Mouse (Mus musculus): ENCODE data around the gene Gm9821. TPM values are rescaled to one million over a fixed set of nuclear protein-coding genes. Genes with fewer than 3 reads are reported as not detected.

The Gm9821 gene
- total RNA-seq (2021): not detected
- long read RNA-seq, experiment 1: 0 reads
- long read RNA-seq, experiment 2: 0 reads

DNA sequence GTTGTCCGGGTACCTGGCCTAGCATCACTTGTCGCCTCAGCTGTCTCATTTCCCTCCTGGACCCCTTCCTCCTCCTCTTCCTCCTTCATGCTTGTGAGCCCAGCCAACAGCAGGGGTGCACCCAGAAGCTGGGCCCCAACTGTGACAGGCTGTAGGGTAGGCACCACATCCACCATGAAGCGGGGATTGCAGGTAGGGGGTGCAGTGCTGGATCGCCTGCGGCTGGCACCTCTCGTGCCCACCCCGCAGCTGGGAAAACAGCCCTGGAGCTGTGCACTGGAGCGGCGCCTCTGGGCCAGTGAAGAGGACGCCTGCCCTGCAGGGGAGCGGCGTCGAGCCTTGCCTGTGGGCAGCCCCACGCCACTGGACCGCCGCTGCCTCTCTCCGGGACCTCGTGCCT lies at the start of gene Gm9821:
Gene Gm9821 (plus strand): TSS at position 221 of the 400 bp plus-strand sequence.
- no peak for DNase-seq

DNA sequence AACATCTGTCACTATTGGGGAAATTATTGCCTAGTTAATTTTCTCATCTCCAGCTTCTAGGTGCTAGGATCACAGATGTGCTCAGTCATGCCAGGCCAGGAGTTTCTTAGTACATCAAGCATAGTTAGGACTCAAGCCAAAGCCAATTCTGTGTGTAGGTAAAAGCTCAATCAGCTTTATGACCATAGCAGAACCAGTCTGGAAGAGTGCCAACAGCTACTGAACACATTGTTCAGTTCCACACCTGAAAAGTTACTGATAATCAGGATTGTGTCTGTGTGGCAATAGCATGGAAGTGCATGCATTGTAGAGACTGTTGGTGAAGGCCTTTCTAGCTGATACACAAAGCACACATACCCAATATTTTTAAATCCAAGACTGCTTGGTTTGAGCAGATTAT lies 47.5 kb upstream of the Gm9821 start:
- no peak for DNase-seq

DNA sequence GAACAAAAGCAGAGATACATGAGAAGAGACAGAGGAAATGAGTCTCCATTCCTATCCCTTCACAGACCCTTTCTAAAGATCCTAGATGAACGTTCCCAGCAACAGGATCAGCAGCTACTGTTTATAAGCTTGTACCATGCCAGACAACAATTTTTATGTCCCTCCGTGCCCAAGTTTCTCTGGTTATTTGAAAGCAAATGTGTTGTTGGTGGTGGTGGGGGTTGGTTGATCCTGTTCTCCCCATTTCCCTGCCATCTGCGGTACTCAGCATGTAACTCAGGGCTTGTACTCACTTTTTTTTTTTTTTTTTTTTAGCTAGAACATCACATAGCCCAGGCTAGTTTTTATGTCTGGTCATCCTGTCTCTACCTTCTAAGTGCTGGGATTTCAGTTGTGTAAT lies 46.4 kb upstream of the Gm9821 start:
- no peak for DNase-seq

DNA sequence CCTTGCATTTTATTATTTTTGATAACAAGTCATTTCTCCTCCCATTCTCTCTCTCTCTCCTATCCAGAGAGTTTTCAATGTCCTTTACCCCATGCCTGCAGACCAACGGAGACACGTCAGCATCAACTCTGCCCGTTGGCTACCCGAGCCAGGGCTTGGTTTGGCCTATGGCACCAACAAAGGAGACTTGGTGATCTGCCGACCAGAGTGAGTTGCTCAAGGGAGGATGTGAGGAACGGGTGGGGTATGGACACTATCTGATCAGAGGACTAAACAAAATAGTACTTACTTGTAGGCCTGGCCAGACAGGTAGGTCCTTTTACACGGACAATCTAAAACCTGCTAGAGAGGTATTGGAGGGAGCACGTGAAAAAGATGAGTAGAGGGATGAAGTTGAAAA lies 45.1 kb upstream of the Gm9821 start:
- DNase-seq: no peak

DNA sequence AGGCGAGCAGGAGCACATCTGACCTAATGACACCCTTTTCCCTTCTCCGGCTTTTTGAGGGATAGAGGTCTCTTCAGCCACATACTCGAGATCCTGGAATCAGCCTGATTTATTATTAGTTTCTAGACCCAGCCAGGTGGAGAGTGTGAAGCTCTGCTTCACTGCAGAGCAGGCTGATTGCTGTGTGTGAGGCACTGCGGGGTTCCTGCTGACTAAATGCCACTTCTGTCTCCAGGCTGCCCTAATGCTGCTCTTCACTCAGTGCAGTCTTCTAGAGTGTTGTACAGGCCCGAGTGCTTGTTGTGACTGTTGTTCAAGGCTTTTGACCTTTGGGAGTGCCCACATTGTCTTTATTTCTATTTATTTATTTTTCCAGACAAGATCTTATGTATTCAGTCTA lies 43.2 kb upstream of the Gm9821 start:
- DNase-seq: no peak

DNA sequence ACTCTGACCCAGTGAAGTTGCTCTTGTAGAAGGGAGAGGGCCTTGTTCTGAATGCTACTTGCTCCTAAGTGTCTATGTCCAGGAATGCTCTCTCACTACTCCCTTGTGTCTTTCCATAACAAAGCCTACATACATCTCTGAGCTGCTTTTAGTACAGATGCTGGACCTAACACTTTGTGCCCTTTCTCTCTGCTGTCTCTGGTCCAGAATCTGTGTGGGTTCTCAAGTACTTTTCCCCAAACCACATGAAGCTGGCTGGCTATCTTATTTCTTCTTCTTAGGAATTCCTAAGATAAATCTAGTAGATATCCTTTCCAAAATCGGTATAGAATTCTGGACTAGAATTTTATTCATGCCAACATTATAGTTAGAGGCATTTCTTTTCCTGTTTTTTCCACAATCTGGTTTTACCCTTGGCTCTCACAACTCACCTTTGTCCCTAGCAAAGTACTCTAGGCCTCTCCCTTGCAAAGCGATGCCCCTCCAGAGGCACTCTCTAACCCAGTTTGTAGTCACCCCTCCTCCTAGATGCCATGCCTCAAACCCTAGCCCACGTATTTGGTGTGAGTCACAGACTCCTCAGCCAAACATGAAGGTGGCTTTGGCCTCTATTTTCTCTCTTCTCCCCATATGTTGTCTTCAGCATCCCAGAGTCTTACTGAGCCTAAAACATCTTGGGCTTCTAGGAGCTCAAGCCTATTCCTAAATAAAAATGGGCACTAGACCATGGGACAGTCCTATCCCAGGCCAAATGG lies 42.2 kb upstream of the Gm9821 start:
- no peak for DNase-seq

DNA sequence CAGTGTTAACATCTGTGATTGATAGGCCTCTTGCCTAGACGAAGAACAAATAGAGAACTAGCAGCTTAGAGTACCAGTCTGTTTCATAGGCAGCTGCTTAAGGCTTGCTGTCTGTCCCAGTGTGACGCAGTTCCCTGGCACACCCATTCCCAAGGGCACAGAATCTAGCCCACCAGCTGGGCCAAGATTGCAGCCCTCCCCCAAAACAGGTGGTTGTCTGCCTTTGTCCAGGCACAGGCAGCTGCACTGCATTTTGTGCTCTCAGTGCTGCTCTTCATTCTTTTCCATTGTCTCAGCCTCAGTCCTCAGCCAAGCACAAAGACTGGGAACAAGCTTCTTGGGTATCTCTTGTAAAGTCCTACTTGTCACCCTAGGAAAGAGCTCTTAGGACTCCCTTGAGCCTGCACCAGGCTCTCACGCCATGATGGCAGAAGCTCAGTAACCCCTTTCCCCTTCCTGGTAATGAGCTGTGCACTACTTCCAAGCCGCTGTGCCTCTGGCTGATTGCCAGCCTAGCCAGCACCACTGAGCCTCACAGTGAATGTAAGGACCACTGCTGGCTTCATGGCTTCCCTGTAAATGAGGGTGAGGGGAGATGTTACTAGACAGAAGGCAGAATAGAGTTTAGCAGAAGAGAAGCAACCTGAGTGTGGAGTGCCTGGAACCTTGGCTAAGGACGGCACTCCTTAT lies 40.7 kb upstream of the Gm9821 start:
- no peak for DNase-seq

DNA sequence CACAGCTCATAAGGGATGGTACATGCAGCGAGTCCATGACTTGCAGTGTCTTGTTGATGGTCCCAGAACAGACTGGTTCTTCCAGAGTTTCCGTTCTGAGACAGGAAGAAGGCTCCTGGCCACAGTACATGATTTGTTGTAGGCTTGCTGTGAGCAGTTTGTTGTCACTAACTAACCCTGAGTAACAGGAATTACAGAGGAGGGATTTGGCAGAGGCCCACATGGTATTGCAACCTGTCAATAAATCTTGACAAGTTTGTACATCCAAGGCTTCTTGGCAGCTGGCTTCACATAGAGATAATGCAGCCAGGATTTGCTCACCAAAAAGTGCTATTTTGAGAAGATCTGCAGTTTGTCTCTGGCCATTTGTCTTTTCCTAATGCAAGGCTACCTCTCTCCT lies 39.4 kb upstream of the Gm9821 start:
- DNase-seq: peak; percentile 72

DNA sequence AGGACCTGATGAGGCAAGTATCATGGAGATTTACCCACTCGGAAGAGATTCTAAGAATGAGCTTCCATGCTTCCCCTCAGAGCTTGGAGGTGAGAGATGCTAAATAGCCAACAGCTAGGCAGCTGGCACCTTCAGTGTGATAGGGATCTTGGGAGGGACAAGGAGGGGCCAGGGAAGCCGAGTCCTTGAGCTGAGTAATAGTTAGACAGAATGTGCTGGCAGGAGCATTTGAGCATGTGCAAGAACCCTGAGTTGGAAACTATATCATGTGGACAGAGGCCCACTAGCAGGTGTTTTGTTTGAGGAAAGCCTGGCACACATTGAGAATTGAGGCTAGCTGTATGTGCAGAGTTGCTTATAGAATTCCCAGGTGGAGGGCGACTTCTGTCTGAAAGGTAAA lies 32.9 kb upstream of the Gm9821 start:
- DNase-seq: no peak

DNA sequence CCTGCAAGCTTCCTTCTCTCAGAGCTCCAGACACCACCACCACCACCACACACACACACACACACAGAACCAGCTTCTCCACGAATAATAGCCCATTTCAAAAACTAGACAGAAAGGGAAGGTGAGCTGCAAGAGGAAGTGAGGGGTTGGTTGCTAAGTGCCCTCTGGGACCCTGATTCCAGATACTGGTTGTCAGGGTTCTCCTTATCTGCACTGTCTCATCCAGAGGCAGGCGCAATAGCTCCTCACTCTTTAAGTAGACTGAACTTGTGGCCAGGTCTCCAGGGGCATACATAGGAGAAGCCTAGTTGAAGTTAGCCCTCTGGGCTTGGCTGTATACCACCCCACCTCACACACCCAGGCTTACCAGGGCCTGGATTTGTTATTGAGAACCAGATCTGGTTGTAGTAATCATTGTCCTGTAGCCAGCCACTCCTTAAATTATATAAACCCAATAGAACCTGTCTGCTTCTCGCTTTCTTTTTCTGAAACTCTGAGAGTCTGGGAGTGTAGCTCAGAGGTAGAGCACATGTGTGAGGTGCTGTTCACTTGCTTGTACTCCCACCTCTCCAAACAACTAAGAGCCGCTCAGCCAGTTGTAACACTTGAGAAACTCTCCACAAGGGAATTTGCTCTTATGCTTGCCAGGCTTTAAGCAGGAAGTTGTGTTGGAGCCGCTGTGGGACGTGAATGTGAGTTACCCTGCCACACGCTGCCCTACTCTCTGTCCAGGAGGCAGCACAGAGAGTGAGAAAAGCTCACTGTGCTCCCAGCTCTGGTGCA lies 32.0 kb upstream of the Gm9821 start:
- DNase-seq: no peak

DNA sequence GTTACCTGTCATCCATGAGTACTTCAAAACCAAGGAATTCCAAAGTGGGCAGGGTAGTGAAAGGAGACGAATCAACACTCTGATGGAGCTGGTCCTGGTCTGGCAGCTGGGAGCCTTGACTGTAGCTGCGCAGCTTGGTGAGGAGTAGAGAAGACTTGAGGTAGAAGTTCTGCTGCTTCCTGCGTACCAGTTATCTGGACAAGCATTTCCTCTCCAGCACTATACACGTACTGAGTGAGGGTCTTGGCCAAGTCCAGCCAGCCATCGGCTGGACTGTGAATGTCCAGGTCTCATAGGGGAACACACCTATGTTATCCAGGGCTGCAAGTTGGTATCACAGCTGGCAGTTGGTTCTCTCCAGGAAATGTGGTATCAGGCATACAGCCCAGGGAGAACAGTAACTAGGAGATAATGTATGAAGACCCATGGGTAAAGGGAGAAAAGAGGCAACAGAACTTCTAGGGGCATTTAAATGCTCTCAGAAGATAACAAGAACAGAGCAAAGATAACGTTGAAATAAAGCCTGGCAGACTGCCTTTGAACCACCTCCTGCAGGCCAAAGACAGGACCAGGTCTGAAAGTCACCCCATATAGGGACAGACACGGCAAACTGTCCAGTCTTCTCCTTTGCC lies 29.0 kb upstream of the Gm9821 start:
- no peak for DNase-seq

DNA sequence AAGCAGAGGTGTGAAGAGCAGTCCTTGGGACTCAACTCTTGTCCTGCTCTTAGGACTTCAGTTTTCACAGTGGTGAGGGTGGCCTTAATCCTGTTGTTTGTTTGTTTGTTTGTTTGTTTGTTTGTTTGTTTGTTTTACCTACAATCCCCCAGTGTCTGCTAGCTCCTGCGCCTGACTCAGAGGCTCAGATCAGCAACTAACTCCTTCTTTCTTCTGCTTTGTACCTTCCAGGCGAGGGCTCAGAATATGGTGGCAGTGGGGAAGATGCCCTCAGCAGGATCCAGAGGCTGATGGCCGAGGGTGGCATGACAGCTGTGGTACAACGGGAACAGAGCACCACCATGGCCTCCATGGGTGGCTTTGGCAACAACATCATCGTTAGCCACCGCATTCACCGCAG lies 28.4 kb upstream of the Gm9821 start:
- no peak for DNase-seq

DNA sequence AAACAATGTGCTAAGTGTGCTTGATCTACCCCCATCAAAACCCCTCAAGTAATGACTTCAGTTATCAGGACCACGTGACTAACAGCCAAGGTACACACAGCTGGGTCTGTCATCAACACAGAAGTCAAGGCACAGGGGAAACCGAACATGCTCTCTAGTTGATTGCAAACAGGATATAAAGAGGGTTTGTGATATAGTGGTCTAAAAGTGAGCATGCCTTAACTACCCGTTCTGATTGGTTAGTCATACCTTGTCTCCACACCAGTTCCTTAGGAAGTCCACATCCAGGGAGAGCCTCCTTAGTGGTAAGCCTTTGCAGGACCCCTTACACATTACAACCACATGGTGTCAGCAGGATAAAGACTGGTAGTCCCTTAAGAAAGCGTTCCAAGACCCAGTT lies 25.4 kb upstream of the Gm9821 start:
- no peak for DNase-seq

DNA sequence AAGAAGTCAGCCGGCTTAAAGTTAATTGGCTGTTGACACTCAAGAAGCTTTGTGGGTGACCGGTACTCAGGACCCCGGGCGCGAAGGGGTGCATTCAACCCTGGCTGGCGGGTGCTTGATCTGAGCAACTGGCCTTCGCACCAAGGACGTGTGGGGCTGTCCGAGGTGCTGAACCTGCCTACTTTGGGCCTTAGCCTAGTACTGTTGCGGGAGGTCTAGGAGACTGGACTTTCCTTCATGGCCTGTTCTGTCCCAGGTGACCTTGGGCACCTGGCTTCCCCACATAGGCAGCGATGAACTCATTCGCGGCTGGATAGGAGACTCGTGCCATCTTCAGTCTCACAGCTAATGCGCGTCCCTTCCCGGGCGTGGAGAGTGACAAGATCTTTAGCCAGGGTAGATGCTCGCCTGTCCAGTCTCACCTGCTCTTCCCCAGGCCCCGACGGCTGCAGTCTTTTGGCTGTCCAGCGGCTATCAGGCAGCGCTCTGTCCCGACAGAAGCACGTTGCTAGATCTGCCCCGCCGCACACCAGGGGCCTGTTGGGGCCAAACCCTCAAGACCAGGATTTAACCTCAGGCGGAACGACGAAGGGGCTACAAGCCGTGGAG lies 24.2 kb upstream of the Gm9821 start:
- peak; percentile 90 for DNase-seq

DNA sequence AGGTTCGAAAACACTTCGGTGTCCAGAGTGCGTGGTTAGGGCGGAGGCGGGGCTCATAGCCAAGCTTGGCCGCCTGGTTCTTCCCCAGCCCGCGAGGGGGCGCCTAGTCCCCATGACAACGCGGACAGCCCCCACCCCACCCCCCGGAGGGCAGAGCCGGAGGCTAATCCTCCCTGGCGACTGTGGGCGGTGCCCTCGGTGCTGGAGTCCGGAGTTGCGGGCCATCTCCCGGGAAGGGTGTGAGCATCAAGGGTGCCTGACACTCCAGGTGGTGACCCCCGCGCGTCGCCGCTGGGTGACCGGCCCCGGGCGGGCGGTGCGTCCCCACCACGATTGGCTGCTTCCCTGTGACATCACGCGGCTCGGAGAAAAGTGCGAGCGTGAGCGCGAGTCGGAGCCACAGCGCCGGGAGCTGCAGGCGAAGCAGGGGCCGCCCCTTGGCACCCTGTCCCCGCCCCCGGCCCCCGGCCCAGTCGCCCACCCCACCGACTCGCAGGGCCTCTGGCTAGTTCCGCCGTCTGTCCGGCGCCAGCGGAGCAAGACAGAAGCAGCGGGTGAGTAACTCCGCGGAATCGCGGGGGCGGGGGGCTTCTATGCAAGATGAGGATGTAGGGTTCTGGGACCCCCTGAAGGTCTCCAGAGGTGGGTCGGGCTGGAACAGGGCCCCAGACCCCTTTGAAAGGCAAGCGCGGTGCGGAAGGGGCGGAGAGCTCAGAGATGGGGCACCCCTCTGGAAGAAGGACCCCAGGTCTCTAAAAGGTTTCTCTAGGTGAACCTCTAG lies 23.5 kb upstream of the Gm9821 start:
- DNase-seq: peak; percentile 71

DNA sequence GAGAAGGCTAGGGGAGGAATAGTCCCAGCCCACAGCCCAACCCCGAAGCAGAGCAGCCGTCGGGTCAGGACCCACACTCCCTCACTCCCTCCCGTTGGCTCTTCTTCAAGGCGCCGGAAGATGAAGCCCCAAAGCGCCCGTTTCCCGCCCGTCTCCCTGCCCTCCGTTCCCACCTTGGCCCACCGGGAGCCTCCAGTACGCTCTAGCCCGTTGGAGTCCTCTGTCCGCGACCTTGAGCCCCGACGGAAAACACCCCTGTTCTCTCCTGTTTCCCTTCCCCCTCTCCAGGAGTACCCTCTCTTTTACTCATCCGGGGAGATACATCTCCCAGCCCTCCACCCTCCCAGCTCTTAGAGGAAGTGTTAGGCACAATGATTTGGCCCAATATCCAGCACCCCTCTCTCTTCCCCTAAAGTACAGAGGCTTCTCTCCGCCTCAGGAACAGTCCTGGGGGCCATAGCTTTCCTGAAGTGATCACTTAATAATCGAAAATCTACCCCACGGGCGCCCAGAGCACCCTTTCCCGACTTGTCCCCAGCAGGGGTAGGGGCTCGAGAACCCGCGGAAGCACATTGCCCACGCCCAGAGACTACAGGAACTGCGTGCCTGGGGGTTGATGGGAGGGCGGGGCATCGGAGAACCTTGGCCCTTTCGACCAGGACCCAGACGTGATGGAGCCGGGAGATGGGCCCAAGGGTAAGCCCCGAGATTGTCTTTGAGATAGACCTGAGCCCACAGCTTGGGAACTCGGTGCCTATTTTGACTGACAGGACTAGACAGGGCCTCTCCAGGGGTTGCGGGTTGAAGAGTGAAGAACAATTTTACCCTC lies 22.7 kb upstream of the Gm9821 start:
- no peak for DNase-seq

DNA sequence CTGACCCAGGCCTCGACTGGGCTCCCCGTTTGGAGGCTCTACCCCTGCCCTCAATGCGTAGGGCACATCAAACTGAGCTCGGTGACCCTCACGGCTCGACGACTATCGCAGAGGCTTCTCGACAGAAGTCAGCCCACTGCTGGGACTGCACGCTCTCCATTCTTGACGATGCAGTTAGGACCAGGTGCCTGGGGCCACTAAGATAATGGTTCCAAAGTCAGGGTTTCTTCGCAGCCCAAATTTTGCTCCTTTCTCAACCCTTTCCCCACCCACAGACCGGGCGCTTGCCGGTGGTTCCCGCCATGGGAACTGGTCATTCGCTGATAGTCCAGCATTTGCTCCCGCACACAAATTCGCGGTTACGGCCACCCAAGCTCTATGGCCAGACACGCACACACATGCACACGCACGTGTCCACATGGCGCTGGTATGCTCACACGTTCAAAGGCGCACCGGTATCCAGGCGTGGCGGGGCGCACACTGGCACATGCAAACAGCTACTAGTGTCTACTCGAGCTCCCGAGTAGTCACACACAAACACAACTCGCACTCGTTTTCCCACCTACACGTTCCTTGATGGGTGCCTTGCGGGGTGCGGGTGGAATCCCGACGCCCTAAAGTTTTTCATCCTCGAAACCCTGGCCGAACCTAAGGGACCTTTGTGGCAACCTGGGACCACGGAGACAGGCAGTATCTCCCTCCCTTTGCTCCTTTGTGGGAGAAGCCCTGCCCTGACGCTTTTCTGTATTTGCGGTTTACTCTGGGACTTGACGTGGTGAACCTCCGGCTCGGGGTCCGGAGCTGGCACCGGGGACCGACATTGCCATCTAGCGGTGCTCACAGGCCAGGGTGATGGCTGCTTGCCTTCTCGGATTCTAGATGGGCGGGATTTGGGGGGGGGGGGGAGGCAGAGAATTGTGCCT lies 21.8 kb upstream of the Gm9821 start:
- DNase-seq: peak; percentile 84

DNA sequence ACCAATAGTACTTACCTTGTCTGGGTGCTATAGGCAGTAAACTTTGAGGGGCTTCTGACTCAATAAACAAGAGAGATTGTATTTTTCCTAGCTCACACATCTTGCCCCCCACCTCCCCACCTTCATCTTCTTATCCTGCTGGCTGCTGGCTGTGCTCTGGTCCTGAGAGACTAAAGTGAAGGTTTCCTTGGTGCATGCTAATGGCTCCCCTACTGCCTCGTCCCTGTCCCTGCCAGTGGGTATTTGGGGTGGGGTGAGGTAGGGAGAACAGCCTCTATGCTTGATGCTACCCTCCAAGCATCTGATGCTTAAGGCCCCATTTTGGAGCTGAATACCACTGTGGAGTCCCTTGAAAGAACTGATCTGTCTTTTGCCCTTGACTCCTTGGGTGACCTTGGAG lies 20.8 kb upstream of the Gm9821 start:
- no peak for DNase-seq

DNA sequence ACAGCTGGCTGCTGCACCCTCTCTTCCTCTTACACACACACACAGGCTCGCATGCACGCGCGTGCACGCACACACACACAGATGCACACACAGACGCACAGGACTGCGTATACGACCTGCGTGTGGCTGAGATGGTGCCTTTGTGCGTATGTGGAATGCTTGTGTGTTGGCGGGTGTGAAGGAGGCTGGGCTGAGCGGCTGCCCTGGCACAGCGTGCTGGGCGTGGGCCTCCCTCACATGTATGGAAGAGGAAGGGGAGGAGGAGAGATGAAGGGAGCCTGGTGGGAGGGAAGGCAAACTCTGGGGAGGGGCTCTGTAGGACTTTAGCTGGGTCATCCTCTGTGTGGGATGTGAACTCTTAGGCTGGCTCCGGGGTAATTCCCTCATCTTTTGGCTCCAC lies 20.1 kb upstream of the Gm9821 start:
- no peak for DNase-seq
